Mouse (Mus musculus): Measurements from ENCODE around the gene Asb15. TPM values are rescaled to one million over a fixed set of nuclear protein-coding genes. Genes with fewer than 3 reads are reported as not detected.

The Asb15 gene
- total RNA-seq, 2 experiments from 2014 or later, result 20.1 to 22.7 TPM

DNA sequence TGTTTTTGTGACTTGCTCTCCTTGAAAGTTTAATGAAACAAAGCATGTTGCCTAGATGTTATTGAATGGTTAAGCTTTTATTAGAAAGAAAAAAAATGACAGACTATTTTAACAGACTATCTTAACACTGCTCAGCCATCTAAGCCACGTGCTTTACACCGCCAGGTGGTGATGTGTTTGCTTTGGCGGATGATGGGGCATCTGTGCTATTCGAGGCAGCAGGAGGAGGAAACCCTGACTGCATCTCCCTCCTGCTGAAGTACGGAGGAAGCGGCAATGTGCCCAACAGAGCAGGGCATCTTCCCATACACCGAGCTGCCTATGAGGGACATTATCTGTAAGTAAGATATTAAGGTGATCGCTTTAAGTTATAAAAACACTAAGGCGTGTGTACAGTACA lies 36.1 kb downstream of the Asb15 start:
- intact Hi-C loops (cut with DNase I), result no loop called here
- no peak for DNase-seq

DNA sequence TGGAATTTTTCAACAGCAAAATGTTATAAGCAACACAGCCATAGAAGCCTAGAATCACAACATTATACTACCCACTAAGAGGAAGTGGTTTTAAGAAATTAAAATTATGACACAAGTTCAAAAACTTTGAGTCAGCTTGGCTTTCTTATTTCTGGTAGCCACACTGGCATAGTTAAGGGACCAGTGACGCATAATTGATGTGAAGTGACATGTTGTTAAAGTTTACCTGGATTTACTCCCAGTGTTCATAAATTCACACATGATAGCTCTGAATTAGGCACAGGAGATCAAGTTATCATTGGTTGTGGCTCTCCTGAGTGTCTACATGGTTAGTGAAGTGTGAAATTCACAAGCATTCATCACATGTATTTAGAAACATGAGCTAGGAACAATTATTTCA lies 36.9 kb downstream of the Asb15 start:
- intact Hi-C loops (cut with DNase I), result no loop called here
- DNase-seq, result no peak

DNA sequence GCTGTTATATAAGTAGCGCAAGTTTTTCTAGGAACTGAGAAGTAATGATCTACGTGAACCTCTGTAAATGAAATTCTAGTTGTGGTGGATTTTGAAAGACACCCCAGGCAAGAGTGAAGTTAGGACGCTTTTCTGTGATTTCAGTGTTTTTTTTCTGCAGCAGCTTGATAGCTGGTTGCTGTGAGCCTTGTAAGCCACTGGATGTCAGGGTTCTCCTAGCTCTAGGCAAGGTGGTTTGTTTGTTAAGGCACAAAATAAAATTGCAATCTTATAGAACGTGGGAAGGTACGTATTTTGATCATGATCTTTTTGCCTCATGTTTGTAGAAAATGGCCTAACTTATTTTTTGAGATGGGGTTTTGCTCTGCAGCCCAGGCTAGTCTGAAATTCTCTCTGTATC lies 41.0 kb downstream of the Asb15 start:
- intact Hi-C loops (cut with DNase I), result loop anchor here (1.0 to 2.0 kb wide), 3 partner anchors 39 to 152 kb away; no protein-coding TSS in a partner anchor
- DNase-seq, result peak in 1 of 2 experiments; percentile 37

DNA sequence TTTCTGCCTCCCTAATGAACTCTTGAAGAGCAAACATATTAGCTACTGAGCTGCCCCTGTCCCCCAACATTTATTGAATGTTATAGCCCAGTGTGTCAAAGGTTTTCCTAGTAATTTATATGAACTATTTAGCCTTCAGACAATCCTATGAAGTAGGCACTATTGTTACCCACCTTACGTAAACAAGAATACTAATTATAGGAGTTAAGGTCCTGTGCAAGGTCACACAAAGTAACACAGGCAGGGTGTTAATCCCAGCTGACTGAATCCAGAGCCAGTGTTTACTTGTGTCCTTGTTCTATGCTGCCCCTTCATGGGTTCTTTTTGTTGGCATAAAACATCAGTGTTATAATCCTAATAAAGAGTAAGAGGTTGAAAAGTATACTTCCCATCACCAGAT lies 41.8 kb downstream of the Asb15 start:
- intact Hi-C loops (cut with DNase I), result loop anchor here (1.0 to 2.0 kb wide), 5 partner anchors 17 to 151 kb away; no protein-coding TSS in a partner anchor
- DNase-seq, result peak in 1 of 2 experiments; percentile 32

DNA sequence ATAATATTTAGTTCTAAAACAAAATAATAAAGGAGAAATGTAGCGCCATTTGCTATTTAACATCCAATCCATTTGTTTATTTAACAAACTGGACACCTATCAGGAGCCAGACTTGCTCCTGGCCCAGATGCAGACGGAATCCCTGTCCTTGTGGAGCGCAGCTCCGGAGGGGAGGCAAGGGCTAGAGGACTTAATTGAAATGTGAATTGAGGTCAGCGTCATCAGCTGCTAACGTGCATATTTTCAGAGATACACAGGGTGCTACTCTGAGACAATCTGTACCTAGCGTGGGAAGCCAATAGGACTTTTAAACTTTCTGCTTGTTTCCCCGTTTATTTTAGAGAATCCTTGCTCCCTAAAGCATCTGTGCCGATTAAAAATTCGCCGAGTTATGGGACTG lies 42.3 kb downstream of the Asb15 start:
- intact Hi-C loops (cut with DNase I), result loop anchor here (2.0 kb wide), 2 partner anchors 17 to 31 kb away; no protein-coding TSS in a partner anchor
- DNase-seq, result peak; percentile 42 to 46

DNA sequence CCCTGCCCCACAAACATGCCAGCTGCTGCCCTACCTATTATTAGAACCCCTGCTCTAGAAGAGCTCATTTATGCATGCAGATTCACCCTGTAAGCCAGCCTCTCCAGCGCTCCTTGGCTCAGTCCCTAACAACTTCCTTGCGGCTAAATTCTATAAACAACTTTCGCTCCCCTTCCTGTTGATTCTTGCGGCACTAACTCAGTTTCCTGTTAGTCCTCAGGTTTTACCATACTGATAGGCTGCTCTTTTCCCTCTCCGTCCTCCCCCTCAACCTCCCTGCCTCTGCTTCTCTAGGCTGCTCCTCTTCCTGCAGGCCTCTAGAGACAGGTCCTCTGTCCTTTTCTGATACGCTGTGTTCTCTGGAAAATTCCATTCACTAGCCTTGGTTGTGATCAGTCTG lies 43.2 kb downstream of the Asb15 start:
- intact Hi-C loops (cut with DNase I), result loop anchor here (2.0 kb wide), 2 partner anchors 16 to 30 kb away; no protein-coding TSS in a partner anchor
- DNase-seq, result peak; percentile 36 to 48

DNA sequence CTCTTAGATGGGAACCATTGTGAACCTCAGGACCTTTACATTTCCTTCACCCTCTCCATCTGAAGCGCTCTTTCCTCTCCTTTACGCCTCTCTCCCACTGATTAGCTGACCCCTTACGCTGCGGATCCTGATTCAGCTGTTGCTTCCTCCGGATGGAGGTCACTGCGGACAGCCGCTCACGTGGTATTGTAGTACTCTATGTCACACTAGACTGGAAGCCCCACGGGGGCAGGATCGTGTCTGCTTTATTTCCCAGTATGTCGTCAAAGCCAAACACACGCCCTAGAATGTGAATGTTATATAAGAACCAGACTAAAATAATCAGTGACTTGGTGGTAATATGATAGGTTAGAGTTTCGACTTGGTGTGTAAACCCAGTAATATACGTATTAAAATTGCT lies 44.5 kb downstream of the Asb15 start:
- DNase-seq, result no peak
- intact Hi-C loops (cut with DNase I), result no loop called here

DNA sequence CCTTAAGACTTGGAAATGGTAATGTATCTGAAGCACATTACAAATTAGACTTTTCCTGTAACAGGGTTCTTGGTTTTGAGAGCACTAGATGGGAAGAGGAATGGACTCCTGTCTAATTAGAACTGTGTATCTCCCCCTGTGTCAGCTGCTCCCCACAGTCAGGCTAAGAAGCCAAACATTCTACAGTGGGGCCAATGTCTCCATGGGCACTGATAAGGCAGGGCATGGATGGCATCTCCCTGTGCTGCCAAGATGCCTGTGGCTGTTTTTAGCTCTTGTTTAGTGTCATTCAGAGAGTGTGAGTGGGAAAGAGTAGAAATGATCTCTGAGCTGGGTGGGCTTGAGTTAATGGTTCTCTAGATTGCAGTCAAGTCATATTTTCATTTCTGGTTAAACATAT lies 45.4 kb downstream of the Asb15 start:
- peak; percentile 50 to 72 for DNase-seq
- intact Hi-C loops (cut with DNase I), result no loop called here

DNA sequence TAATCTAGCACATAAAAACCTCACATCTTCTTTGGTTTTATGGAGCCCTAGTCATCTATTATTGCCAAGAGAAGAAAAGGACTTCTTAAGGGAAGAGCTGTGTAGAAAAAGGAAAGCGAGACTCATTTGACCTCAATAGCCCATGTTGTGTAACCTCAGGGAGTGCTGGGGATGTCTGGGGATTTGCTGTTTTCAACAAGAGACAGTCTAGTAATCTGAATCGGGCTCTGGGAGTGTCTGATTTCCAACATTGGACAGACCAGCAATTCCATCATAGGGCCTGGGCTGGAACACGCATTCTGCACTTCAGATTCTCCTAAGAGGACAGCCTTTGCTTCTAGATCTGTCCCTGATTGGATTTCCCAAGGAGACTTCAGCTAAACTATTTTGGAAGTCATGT lies 55.5 kb downstream of the Asb15 start:
- DNase-seq, result peak; percentile 18 to 31

DNA sequence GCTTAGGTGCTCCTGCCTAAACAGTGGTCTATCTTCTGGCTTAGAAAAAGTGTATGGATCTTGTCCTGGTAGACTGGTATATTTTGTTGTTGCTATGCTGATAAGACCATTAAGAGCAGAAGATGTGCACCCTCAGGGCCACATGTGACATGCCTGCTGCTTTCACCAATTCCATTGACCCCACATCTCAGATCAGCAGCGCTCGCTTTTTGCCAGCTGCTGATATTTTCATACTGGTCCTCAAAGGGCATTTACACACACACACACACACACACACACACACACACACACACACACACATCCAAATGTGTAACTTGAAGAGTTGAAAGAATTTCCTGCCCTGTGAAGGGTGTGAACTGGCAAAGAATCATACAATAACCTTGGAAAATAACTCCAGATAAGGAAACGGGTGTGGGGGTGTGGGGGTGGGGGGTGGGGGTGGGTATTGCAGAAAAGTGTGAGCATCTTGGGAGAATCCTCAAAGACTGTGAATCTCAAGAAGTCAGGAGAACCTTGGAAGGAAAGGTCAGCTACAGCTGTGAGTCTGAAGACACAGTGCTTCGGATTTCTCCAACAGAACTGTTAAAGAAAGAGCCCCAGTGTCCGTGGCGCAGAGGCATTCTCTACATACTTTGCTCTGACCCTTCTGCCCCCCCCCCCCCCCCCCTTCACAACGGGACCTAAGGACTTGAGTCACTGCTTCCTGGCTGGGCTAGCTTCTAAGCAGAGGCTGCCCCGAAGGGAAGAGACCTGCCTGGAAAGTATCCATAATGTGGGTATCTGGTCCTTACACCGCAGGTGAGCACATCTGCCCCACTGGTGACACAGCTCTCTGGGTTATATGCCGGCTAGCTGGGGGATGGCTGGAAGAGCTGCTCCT lies 57.7 kb downstream of the Asb15 start:
- intact Hi-C loops (cut with DNase I), result loop anchor here (2.0 to 5.0 kb wide), 2 partner anchors 15 to 77 kb away; no protein-coding TSS in a partner anchor
- peak in 1 of 2 experiments; percentile 55 for DNase-seq

More for the DNA sequence above, 55.5 kb downstream of the Asb15 start:
- intact Hi-C loops (cut with DNase I), result no loop called here

DNA sequence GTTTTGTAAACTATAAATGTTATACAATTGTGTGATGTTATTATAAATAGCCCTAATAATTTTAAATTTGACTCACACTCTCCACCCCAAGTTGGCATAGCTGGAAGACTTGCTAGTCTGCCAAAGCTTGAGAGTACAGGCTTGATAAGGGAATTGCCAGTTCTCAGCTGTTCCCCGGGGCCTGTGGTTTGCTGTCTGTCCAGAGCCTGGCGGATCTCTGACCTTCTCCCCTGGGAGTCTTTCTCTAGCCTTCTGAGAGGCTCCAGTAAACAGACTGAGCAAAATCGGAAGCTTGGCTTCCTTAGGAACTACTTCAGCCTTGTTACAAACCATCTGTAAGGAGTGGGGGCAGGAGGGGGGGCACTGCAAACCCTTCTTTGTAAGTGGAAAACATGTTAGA lies 58.9 kb downstream of the Asb15 start:
- intact Hi-C loops (cut with DNase I), result loop anchor here (2.0 to 5.0 kb wide), 2 partner anchors 16 to 75 kb away; no protein-coding TSS in a partner anchor

DNA sequence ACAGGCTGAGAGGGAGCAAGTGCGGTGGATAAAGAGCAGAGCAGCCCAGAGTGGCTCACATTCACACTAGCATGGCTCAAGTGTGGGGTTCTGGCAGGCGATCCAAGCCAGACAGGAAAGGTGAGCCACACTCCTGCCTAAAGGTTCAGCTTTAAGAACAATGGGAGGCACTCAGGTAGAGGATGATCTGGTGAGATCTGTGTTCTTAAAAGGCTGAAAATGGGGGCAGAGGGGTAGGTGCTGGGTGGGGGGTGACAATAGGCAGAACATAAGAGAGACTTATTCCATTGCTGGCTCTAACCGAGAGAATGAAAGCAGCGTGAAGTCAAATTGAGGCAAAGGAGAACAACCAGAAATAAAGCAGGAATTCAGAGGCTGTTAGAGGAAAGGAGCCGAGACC lies 62.3 kb downstream of the Asb15 start:
- intact Hi-C loops (cut with DNase I), result no loop called here
- DNase-seq, result no peak

More for the DNA sequence above, 58.9 kb downstream of the Asb15 start:
- peak; percentile 87 to 88 for DNase-seq

DNA sequence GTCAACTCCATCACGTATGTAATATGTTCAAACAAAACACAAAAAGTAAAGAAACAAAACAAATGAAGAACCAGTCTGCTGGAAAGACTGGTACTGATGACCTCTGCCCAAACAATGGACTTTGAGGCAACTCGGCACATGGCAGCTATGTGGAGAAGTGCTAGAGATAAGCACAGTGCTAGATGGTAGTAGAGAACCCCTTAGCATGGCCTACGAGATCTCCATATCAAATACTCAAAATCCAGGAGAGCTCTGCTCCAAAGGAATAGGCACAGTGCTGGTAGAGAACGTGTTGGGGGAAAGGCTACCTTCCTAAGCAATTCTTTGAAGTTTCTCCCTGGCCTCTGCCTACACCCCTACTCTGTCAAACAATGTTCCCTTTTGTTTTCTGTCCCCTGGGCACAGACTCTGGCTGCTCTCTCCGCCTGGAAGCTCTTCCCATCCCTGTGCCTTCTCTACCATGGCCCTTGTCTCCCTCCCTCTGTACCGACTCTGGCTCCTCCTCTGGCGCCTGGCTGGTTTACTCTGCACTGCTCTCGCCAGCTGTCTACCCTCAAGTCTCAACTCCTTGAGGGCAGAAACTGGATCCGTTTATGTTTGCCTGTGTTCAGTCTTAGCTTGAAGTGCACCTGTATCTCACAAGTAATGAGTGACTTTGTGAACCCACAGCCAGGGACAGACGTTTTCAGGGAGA lies 63.7 kb downstream of the Asb15 start:
- intact Hi-C loops (cut with DNase I), result no loop called here

DNA sequence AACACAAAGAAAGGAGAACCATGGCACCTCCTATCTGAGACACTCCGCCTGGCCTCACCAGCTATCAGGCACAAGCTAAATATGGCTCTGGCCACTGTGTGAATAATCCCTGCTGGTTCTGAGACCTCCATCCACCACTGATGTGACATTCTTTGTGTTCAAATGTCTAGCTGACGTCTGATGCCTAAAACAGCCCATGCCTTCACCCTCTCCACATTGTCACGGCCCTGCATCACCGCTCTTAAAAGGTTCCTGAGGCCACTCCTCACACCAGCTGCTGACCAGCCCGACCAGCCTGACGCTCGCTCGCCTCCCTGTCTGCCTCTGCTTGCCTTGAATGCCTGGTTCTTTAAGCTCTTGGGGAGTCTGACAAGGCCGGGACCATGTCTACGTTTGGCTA lies 69.6 kb downstream of the Asb15 start, which contains the start of gene Lmod2:
TSS of gene Lmod2 (plus strand) at position 263 of the 400 bp plus-strand sequence.
- peak; percentile 85 to 89 for DNase-seq
- intact Hi-C loops (cut with DNase I), result no loop called here

More for the DNA sequence above, 63.7 kb downstream of the Asb15 start:
- DNase-seq, result no peak

DNA sequence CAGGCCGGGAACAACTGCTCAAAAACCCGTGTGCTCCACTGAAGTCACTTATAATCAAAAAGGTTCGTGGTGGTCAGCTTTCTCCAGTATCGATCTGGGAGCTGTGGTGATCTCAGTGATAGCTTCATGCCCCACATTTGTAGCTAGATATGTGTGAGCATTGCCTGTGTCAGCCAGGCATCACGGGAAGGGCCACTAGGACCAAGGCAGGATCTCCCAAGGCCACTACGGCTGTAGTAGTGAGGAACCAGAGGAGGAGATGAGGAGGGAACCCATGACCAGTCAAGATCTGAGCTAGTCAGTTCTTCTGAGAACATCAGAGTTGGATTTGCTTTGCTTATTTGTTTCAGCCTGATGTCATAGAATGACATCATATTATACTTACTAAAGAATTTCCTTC lies 71.2 kb downstream of the Asb15 start:
- intact Hi-C loops (cut with DNase I), result no loop called here
- no peak for DNase-seq

DNA sequence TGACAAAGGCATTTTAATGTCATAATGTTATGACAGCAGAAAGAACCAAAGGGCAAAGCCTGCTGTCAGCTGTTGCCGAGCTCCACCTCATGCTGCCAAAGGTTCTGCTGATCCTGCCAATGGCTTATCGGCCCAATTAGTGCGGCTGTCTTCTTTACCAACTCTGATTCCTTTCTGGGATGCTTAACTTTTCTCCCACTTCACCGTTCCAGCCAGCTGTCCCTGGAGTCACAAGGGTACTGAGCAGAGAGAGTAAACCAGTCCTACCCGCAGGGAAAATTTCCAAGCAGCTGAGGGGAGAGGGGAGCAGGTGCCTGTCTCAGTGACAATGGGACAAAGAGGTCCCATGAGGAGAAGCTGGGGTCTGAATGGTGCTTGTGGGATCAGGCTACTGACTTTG lies 71.7 kb downstream of the Asb15 start:
- DNase-seq, result peak; percentile 55 to 57
- intact Hi-C loops (cut with DNase I), result loop anchor here (2.0 kb wide), 1 partner anchor 29 kb away; no protein-coding TSS in a partner anchor

DNA sequence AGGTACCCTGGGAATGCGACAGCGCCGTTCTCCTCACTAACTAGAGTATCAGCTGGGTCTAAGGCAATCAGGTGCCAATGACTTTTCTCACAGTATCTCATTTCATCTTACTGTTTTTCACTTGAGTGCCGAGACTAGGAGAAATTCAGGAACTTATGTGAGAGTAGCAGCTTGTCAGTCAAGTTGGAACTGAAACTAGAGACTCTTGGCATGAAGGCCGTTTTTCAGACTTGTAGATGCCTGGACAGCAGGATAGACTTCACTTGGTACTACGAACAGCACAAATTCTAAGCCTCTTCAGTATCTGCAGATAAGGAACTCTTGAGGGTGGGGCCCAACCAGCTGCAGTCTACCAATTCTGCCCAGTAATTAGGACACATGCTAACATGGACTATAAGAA lies 72.2 kb downstream of the Asb15 start:
- intact Hi-C loops (cut with DNase I), result loop anchor here (2.0 kb wide), 1 partner anchor 29 kb away; no protein-coding TSS in a partner anchor
- DNase-seq, result no peak

DNA sequence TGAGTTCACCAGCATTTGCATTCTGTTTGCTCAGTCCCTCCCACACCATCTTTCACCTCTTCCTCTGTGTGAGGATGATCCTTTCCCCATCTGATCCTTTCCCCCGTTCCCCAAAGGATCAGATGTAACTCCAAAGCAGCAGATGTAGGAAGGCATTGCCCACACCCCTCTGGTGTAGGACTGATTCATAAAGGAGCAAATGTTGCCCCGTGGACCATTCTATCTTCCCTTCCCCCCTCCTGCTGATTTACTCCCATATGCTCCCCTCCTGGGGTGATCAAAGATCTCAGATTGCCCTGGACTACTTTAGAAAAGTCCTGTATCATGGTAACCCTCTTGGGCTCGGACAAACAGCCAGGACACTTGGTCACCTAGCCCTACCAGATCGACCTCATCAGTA lies 72.8 kb downstream of the Asb15 start:
- intact Hi-C loops (cut with DNase I), result loop anchor here (2.0 kb wide), 1 partner anchor 30 kb away; no protein-coding TSS in a partner anchor
- DNase-seq, result no peak

DNA sequence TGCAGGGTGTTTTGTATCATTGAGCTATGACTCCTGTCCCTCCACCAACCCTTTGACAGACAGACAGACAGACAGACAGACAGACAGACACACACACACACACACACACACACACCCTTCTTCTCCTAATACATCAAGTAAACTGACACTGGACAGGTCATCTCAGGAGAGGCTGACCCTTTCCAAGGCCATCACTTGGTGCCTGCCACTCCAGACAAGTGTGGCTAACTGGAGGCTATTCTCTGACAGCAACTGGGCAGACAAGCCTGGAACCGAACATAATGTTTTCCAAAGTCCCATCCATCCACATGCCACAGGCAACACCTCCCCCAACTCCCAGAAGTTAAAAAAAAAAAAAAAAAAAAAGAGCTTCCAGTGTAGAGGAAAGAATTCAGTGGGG lies 73.7 kb downstream of the Asb15 start:
- intact Hi-C loops (cut with DNase I), result loop anchor here (2.0 kb wide), 1 partner anchor 31 kb away; no protein-coding TSS in a partner anchor

DNA sequence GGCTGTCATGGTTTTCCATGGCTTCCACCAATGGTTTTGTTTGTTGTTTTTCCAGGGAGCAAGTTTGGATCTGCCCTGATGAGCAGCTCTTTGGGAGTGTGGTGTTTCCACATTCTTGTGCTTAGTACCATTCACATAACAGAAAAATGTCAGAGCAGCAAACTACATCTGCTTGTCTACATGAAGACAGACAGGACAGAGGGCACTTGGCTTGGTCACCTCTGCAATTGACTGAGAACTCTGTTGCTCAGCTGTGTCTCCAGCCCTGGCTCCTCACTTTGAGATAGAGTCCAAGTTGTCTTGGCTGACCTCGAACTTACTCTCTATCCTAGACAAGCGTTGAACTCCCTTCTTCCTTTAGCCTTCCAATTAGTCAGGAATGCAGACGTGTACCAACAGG lies 74.4 kb downstream of the Asb15 start:
- intact Hi-C loops (cut with DNase I), result no loop called here
- DNase-seq, result no peak

More for the DNA sequence above, 73.7 kb downstream of the Asb15 start:
- DNase-seq, result peak; percentile 45 to 57

DNA sequence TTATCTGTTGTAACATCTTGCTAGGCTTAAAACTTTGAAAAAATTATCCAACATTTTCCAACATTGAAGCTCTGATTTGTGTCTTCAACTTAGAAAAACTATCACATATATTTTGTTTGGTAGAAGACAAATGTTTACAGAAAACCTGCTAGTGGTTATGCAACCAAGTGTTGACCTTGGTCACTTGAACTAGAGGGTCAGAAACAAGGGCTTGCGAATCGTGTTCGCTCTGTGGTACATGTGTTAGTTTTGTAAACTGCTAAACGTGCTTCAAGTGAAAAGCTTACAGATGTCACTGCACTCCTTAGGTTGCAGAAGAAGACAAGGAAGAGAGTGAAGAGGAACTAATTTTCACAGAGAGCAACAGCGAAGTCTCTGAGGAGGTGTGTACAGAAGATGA lies 75.0 kb downstream of the Asb15 start:
- DNase-seq, result no peak
- intact Hi-C loops (cut with DNase I), result no loop called here

Measured in heart, postnatal 10 days (tissue).